Mouse (Mus musculus) heart, embryonic 14.5 days (tissue): ENCODE measurements around the gene Fcnb. TPM values are rescaled to one million over a fixed set of nuclear protein-coding genes. Genes with fewer than 3 reads are reported as not detected.

Source experiments
- ATAC-seq: fragments of 200-750 bp; cut with Nextera tagmentation; 2 replicates; pipeline ENCODE4 v1.8.0; 2017; ENCODE audit warnings: low read depth, moderate TSS enrichment; ENCODE audit not compliant: insufficient number of reproducible peaks, insufficient read depth, low FRiP score
- H3K27ac ChIP-seq, 2 experiments: fragments of 200-500 bp in 1 of 2; fragments of 300-500 bp in 1 of 2; sonication (generic) in 1 of 2; replicated peaks in 1 of 2; 2 replicates each; pipeline ENCODE4 v1.5.1; 2012 to 2014; ENCODE audit warnings: low read depth in 2 of 2, low read length in 2 of 2, control low read depth in 1 of 2, mild to moderate bottlenecking in 1 of 2, mixed read lengths in 1 of 2; ENCODE audit not compliant: control insufficient read depth in 1 of 2, insufficient read depth in 1 of 2
- H3K27me3 ChIP-seq: fragments of 300-500 bp; sonication (generic); 2 replicates; pipeline ENCODE4 v1.6.1; 2014; ENCODE audit warnings: mild to moderate bottlenecking, low read length, control low read depth; ENCODE audit not compliant: control insufficient read depth, insufficient read depth
- H3K36me3 ChIP-seq: fragments of 300-500 bp; sonication (generic); 2 replicates; pipeline ENCODE4 v1.6.1; 2014; ENCODE audit warnings: mild to moderate bottlenecking, control low read depth, low read length, mixed read lengths; ENCODE audit not compliant: control insufficient read depth, insufficient read depth
- H3K4me1 ChIP-seq, 2 experiments: fragments of 200-500 bp in 1 of 2; fragments of 300-500 bp in 1 of 2; sonication (generic) in 1 of 2; 2 replicates each; pipeline ENCODE4 v1.6.1; 2012 to 2014; ENCODE audit warnings: low read length in 2 of 2, control low read depth in 1 of 2, mixed read lengths in 1 of 2; ENCODE audit not compliant: control insufficient read depth in 2 of 2, insufficient read depth in 2 of 2
- H3K4me2 ChIP-seq: fragments of 300-500 bp; sonication (generic); 2 replicates; pipeline ENCODE4 v1.6.1; 2014; ENCODE audit warnings: mild to moderate bottlenecking, low read length
- H3K4me3 ChIP-seq, 2 experiments: fragments of 200-500 bp in 1 of 2; fragments of 300-500 bp in 1 of 2; sonication (generic) in 1 of 2; 2 replicates each; pipeline ENCODE4 v1.5.1; 2012 to 2014; ENCODE audit warnings: low read length in 2 of 2, mild to moderate bottlenecking in 2 of 2, control low read depth in 1 of 2, low read depth in 1 of 2, moderate library complexity in 1 of 2; ENCODE audit not compliant: control insufficient read depth in 1 of 2, insufficient read depth in 1 of 2
- H3K9ac ChIP-seq: fragments of 300-500 bp; sonication (generic); 2 replicates; pipeline ENCODE4 v1.6.1; 2014; ENCODE audit warnings: mild to moderate bottlenecking, low read length
- H3K9me3 ChIP-seq: fragments of 300-500 bp; sonication (generic); 2 replicates; pipeline ENCODE4 v1.6.1; 2016; ENCODE audit warnings: low read length, control low read depth; ENCODE audit not compliant: control insufficient read depth
- WGBS: fragments of 180-500 bp; shearing (Covaris S2); extraction: QIAGEN DNeasy Blood & Tissue Kit; methylation state at CpG from one replicate; pipeline ENCODE4 v1.1.7; 2014; 5-methylcytosine and 5-hydroxymethylcytosine counted together
- polyA plus RNA-seq: library from polyadenylated mRNA; unstranded; fragments of >200 nt; fragmentation: Nextera tagmentation; extraction: Ambion mirVana; gene quantifications from 2 replicates; pipeline ENCODE4 v1.2.1, GENCODE M21; 2014

Gene Fcnb
- polyA plus RNA-seq, 1 experiment from 2014 or later, result 0.28 TPM

DNA sequence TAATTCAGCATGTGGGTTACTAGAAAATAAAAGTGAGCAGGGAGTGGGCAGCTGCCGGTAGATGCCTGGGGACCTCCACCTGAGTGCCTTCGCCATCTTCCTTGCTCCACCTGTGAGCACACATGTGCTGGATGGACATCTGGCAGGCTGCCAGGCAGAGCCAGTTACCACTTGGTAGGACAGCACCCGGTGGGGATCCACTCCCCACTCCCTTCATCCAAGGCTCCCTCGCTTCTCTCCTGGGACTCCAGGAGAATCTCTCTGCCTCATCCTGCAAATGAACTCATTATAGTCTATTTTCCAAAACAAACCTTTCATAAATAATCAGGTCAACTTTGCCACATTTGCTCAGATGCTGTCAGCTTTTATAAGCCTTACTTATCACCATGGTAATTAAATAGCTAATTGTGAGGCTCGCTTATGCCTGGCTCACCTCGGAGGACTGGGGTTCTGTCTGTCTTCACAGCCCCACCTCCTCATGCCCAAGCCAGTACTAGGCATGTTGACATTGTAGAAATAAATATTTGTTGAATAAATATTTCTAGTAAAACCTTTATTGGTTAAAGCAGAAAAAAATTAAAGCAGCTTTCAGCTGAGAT is 33.9 kb upstream of the Fcnb start:
- H3K27me3 ChIP-seq, result no peaks in the 10 kb centered on the region
- WGBS, result 67% methylated on average over 6 of the region's 6 CpGs
- H3K36me3 ChIP-seq, result no peaks in the 10 kb centered on the region
- no peak overlapping the region for H3K4me2 ChIP-seq
- no peaks in the 10 kb centered on the region for H3K9me3 ChIP-seq
- H3K9ac ChIP-seq, result no peak overlapping the region
- no peak for ATAC-seq
- H3K27ac ChIP-seq, result no peak overlapping the region
- H3K4me1 ChIP-seq, result no peaks in the 10 kb centered on the region
- no peak overlapping the region for H3K4me3 ChIP-seq

DNA sequence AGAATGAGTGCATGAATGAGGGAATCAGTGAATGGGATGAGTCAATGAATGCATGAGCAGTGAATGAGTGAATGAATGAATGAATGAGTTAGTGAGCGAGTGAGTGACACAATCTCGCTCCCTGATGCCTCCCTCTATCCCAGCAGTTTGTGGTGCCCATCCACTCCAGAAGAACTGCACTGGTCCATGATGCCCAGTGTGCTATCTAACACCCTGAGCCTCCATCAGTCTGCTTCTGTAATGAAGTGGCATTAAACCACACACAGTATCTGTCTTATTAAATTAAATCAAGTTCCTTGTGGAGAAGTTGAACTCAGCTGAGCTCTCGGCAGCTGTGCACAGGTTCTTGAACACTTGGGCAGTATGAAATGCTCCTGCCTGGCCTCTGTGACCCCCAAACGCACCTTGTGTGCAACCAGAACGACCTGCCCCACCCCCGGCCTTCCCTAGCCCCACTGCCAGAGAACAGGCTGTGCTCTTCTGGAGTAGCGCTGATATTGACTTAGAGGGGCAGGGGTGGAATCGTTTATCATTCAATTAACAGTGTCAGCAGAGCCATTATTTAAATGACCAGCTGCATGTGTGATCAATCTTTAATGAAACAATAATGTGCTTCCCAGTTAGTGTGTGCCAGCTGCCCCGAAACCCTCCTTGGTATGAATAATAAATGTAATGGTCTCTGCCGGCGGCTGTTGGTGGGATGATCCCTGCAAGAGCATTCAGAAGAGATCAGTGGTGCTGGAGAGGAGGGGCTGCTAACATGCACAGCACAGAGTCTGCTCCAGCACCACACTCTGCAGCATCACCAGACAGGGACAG is 33.0 kb upstream of the Fcnb start:
- Histone ChIP-seq H3K27me3 (no peaks in the 10 kb centered on the region), H3K36me3 (no peaks in the 10 kb centered on the region), H3K9me3 (no peaks in the 10 kb centered on the region), H3K4me3 (no peak overlapping the region), H3K4me1 (no peaks in the 10 kb centered on the region), H3K9ac (no peak overlapping the region), H3K4me2 (no peak overlapping the region), H3K27ac (no peak overlapping the region)
- ATAC-seq, result no peak
- WGBS, result 53% methylated on average over 11 of the region's 11 CpGs

DNA sequence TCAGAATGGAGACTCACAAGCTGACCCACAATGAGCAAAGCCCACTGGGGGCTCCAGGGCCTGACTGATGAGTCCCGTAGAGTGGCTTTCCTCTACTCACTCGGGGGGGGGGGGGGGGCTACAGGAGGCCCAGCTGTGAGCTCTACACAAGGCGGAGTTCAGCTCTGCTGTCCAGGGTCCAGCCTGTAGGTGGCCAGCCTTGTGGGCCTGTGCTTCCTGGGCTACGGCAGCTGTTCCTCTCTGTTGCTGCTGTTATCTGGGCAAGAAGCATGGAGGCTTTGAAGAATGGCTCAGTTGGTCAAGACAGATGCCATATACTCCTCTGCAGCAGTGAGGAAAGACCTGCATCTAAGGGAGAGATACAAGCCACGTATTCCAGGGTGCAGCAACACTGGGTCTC is 24.1 kb upstream of the Fcnb start:
- H3K4me2 ChIP-seq, result no peak overlapping the region
- no peaks in the 10 kb centered on the region for H3K27me3 ChIP-seq
- no peaks in the 10 kb centered on the region for H3K36me3 ChIP-seq
- WGBS, result 41% methylated on average over 4 of the region's 5 CpGs
- no peaks in the 10 kb centered on the region for H3K4me1 ChIP-seq
- no peak overlapping the region for H3K27ac ChIP-seq
- no peak overlapping the region for H3K4me3 ChIP-seq
- no peaks in the 10 kb centered on the region for H3K9me3 ChIP-seq
- ATAC-seq, result no peak
- no peak overlapping the region for H3K9ac ChIP-seq

DNA sequence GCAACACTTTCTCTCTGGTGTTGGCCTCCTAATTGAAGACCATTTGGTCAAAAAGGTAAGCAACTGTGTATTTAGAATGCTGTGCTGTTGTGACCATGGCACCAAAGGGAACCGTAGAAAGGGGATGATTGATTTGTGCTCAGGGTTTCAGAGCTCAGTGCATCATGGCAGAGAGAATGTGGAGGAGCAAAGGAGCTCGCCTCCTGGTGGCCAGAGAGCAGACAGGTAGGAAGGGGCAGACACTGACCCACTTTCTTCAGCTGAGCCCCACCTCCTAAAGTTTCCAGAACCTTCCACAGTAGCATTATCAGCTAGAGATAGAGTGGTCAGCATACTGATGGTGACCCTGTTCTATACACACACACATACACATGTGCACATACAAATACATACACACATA is 21.3 kb upstream of the Fcnb start:
- ATAC-seq, result no peak
- H3K4me1 ChIP-seq, result no peaks in the 10 kb centered on the region
- H3K27ac ChIP-seq, result no peak overlapping the region
- H3K27me3 ChIP-seq, result no peaks in the 10 kb centered on the region
- H3K4me3 ChIP-seq, result no peak overlapping the region
- WGBS, result 78% methylated on average over 2 of the region's 2 CpGs
- no peak overlapping the region for H3K9ac ChIP-seq
- no peaks in the 10 kb centered on the region for H3K9me3 ChIP-seq
- no peak overlapping the region for H3K4me2 ChIP-seq
- H3K36me3 ChIP-seq, result no peaks in the 10 kb centered on the region

DNA sequence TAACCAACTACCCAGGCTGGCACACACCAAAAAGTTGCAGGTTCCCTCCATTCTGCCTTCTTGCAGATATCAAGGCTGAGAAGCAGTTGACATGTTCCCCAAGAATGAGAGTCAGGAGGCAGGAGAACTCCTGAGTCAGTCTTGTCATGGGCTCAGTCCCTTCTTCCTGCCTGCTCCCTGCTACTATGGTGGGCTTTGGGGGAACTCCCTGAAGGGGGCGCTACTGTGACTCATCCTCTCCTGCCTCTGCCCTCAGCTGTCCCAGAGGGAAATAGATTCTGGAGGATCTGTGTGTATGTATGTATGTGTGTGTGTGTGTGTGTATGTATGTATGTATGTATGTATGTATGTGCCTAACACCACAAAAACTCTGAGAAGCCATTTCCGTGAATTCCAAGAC is 19.0 kb upstream of the Fcnb start:
- H3K36me3 ChIP-seq, result no peaks in the 10 kb centered on the region
- H3K4me3 ChIP-seq, result no peak overlapping the region
- WGBS, result 56% methylated on average over 2 of the region's 2 CpGs
- ATAC-seq, result no peak
- H3K27me3 ChIP-seq, result 0 out of 2 replicates have a peak, but pooled peaks cover 5% of the 10 kb centered on the region
- H3K27ac ChIP-seq, result no peak overlapping the region
- peaks cover 0 to 3% of the 10 kb centered on the region in 2 experiments; a peak in 1 of 4 replicates for H3K4me1 ChIP-seq
- no peaks in the 10 kb centered on the region for H3K9me3 ChIP-seq
- H3K9ac ChIP-seq, result no peak overlapping the region
- no peak overlapping the region for H3K4me2 ChIP-seq

DNA sequence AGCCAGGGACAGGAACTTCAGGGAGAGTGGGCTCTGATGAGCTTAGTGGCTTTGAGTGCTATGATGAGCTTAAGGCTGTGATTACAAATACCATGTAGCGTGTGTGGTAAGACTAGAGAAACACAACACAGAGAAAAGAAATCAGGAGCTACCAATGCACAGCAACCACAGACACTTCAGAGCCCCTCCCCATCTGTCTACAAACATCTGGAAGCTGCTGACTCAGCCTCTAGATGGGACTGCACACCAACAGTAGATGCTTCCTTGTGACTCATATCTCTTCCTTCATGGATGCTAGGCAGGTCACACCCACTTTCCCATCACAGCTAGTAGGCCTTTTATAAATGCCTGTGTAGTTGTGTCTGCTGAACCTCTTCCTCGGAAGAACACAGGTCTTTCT is 17.2 kb upstream of the Fcnb start:
- no peak overlapping the region for H3K9ac ChIP-seq
- WGBS, result 82% methylated on average over 2 of the region's 2 CpGs
- no peak for ATAC-seq
- H3K27ac ChIP-seq, result no peak overlapping the region
- H3K27me3 ChIP-seq, result peaks cover 11% of the 10 kb centered on the region; the same call in 1 of the 2 replicates
- H3K36me3 ChIP-seq, result no peaks in the 10 kb centered on the region
- H3K4me2 ChIP-seq, result no peak overlapping the region
- no peaks in the 10 kb centered on the region for H3K9me3 ChIP-seq
- H3K4me3 ChIP-seq, result no peak overlapping the region
- H3K4me1 ChIP-seq, result peaks cover 0 to 7% of the 10 kb centered on the region in 2 experiments; a peak in 2 of 4 replicates

DNA sequence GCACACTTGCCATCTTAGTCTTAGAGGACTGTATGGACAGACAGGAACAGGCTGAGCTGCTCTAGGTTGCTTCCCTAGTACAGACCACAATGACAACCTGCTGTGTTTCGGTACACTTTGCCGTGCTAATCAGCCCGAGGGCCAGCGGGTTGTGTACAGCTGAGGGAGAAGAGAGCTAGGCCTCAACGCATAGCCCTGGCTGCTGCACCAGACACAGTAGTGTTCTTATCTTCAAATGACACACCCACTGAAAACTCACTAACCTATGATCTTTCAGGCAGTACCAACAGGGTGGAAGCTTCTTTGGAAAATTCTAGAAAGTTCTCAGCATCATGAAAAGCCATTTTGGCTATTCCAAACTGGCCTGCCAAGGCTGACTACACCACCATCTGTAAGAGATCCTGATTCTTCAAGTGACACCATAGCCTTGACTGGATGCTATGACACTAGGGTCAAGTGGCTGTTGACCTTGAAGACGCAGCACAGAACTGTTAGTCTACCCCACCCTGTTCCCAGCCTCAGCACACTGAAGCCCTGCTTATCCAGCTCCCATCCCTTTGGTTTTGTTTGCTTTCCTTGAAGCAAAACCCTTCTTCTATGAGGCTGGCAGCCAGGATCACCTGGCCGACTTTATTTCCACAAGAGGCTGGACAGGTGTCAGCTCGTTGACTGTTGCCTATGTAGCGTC is 16.3 kb upstream of the Fcnb start:
- H3K27me3 ChIP-seq, result peaks cover 11% of the 10 kb centered on the region; the same call in 1 of the 2 replicates
- 66% methylated on average over 9 of the region's 9 CpGs for WGBS
- H3K4me2 ChIP-seq, result no peak overlapping the region
- H3K27ac ChIP-seq, result no peak overlapping the region
- no peaks in the 10 kb centered on the region for H3K36me3 ChIP-seq
- no peaks in the 10 kb centered on the region for H3K9me3 ChIP-seq
- H3K4me3 ChIP-seq, result no peak overlapping the region
- no peak overlapping the region for H3K9ac ChIP-seq
- H3K4me1 ChIP-seq, result peaks cover 0 to 7% of the 10 kb centered on the region in 2 experiments; a peak in 2 of 4 replicates
- no peak for ATAC-seq
